Mouse (Mus musculus) ES-Bruce4 (cell line): ENCODE measurements around the gene Mep1a. TPM values are rescaled to one million over a fixed set of nuclear protein-coding genes. Genes with fewer than 3 reads are reported as not detected.
"Not testable (repeated sequence)": the region's sequence is repeated elsewhere in the genome, so short reads cannot be mapped to it uniquely, and the experiment has no call there.

Experiments used
- H3K27ac ChIP-seq: 2 replicates; pipeline ENCODE4 v1.5.1; 2012; ENCODE audit warnings: low read length, inconsistent platforms; ENCODE audit not compliant: insufficient read depth
- H3K27me3 ChIP-seq: 2 replicates; pipeline ENCODE4 v1.6.1; 2012; ENCODE audit warnings: mild to moderate bottlenecking, low read length, inconsistent platforms; ENCODE audit not compliant: control insufficient read depth, poor library complexity, insufficient read depth, severe bottlenecking
- H3K36me3 ChIP-seq: 2 replicates; pipeline ENCODE4 v1.6.1; 2012; ENCODE audit warnings: inconsistent platforms, mild to moderate bottlenecking, low read length, moderate library complexity; ENCODE audit not compliant: control insufficient read depth, poor library complexity, insufficient read depth, severe bottlenecking
- H3K4me1 ChIP-seq: one replicate; pipeline ENCODE4 v1.8.1; 2011; ENCODE audit warnings: low read length; ENCODE audit not compliant: control insufficient read depth, insufficient read depth
- H3K4me3 ChIP-seq: 2 replicates; pipeline ENCODE4 v1.5.1; 2011; ENCODE audit warnings: low read depth, mild to moderate bottlenecking, low read length
- H3K9ac ChIP-seq: 2 replicates; pipeline ENCODE4 v1.6.1; 2012; ENCODE audit warnings: low read depth, mild to moderate bottlenecking, inconsistent platforms; ENCODE audit not compliant: poor library complexity, severe bottlenecking
- H3K9me3 ChIP-seq: replicated peaks from 2 replicates; pipeline ENCODE4 v1.6.1; 2012; ENCODE audit warnings: mild to moderate bottlenecking, low read length, inconsistent platforms; ENCODE audit not compliant: control insufficient read depth, poor library complexity, insufficient read depth, severe bottlenecking
- CTCF ChIP-seq: IDR thresholded peaks from one replicate; pipeline ENCODE4 v1.8.1; 2011; ENCODE audit warnings: low read depth, low read length
- EP300 ChIP-seq: IDR thresholded peaks from 2 replicates; pipeline ENCODE4 v1.6.1; 2011; ENCODE audit warnings: low read depth, low read length; ENCODE audit not compliant: insufficient read depth
- POLR2A ChIP-seq: IDR thresholded peaks from one replicate; pipeline ENCODE4 v1.8.1; 2011; ENCODE audit warnings: low read length; ENCODE audit not compliant: insufficient read depth
- polyA plus RNA-seq: library from polyadenylated mRNA; stranded (reverse); fragments of >200 nt; gene quantifications from 2 replicates; pipeline ENCODE4 v1.2.4, GENCODE M21; 2011; ENCODE audit warnings: low read depth; ENCODE audit not compliant: missing spikeins, insufficient read depth, insufficient read length

The Mep1a gene
- polyA plus RNA-seq, 1 experiment: not detected

DNA sequence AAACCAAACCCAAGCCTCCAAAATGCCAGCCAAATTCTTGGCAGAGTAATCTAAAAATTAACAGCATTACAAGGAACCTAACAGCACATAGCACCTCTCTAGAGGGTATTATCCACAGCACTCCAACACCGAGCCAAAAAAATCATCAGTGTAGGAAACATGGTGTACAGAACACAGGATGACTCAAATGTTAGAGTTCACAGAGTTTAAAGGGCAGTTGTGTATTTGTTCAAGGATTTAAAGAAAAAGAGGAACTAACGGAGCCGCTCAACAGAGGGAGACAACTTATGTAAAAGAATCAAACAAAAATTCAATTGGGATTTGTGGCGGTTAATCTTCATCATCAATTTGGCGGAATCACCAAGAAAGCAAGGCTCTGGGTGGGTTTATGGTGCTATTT, 7.1 kb downstream of the Mep1a start:
- Histone ChIP-seq H3K27ac (no peak overlapping the region), H3K27me3 (no peaks in the 10 kb centered on the region), H3K4me1 (no peaks in the 10 kb centered on the region), H3K9ac (no peak overlapping the region), H3K4me3 (no peak overlapping the region), H3K9me3 (peaks cover 4% of the 10 kb centered on the region; the same call in 1 of the 2 replicates), H3K36me3 (no peaks in the 10 kb centered on the region)
- TF ChIP-seq CTCF: no peak

DNA sequence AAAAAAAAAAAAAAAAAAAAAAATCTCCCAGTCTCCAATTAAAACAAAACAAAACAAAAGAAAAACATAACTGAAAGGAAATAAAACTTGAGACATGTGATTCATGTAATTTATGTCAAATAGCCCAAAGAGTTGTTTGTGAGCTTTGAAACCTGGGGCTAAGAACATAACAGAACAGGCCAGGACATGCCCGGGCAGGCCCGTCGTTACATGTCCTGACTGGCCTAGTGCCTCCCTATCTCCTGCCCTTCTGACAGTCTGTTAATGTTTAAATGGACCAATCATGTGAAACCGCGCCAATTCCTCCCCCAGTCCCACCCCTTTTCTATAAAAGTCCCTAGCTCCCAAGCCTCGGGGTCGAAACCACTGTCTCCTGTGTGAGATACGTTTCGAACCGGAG, 12.2 kb downstream of the Mep1a start:
- not testable (repeated sequence) for H3K4me3 ChIP-seq, H3K9ac ChIP-seq, H3K27me3 ChIP-seq, H3K36me3 ChIP-seq, H3K9me3 ChIP-seq, H3K4me1 ChIP-seq, H3K27ac ChIP-seq

DNA sequence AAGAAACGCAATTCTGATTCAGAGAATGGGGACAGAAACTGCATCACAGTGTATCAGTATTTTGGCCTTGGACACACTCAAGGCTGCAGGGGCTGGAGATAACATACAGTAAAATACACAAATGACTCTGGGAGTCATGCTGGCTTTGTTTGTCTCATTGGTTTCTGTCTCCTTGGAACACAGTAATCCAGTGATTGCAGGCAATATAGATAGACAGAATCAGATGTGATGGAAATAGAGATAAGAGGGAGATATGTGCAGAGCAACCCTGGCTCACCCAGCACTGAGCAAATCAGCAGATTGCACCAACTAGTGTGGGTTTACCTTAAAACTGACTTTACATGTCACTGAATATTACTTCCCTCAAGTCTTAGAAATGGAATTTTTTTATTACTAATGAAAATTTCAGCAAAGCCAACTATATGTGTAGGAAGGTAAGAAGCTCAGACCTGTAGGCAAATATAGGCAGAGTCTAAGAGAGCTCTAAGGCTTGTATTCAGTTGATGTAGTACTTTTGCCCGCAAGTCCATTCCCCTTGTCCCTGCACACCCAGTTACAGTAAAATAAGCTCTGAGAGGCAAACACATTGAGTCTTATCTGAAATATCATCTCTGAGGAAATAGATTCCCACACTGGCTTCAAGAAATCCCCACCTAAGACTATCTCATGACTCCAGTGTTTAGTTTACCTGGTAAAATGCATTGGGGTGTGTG, 14.0 kb downstream of the Mep1a start:
- Histone ChIP-seq H3K27ac (no peak overlapping the region), H3K4me1 (no peaks in the 10 kb centered on the region), H3K4me3 (no peak overlapping the region), H3K27me3 (no peaks in the 10 kb centered on the region), H3K9ac (no peak overlapping the region), H3K9me3 (peaks cover 4% of the 10 kb centered on the region; the same call in 1 of the 2 replicates), H3K36me3 (no peaks in the 10 kb centered on the region)
- TF ChIP-seq POLR2A (no peak), EP300 (no peak)

DNA sequence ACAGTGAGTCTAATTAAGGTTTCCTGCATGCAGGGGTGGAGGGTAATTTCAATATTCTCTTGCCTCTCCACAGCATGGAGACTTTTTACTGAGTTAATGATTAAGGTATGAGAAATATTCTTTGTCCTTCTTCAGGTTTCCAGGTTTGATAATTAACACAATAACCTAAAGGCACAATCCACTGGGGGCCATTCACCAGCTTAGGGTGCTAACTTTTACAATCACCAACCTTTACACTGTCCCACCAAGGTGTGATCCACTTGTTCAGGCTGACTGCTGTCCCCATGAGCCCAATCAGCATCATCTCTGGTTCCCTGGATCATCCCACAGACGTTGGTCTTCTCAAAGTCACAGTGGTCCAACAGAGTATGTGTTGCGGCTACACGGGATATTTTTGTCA, 16.6 kb downstream of the Mep1a start:
- no peak overlapping the region for H3K9ac ChIP-seq
- H3K27me3 ChIP-seq: no peaks in the 10 kb centered on the region
- no peaks in the 10 kb centered on the region for H3K36me3 ChIP-seq
- 0 out of 2 replicates have a peak, but pooled peaks cover under 1% of the 10 kb centered on the region for H3K9me3 ChIP-seq
- H3K4me3 ChIP-seq: no peak overlapping the region
- TF ChIP-seq POLR2A: no peak
- no peak for TF ChIP-seq CTCF
- TF ChIP-seq EP300: no peak
- H3K4me1 ChIP-seq: no peaks in the 10 kb centered on the region
- no peak overlapping the region for H3K27ac ChIP-seq

DNA sequence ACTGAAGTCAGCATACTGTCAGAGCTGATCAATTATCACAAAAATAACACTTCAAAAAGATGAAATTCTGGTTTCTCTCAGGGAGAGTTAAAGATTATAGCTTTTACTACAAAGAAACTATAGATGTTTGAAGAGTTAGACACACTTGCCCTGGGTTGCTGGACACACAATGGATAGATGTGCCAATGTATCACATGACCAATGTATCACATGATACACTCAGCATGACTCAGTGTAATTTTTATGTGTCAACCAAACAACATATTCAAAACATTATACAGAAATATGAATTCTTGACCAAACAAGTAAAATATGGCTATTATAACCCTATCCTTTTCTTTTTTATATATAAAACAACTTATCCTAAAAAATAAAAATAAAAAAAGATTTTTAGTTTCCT, 25.0 kb downstream of the Mep1a start:
- no peaks in the 10 kb centered on the region for H3K36me3 ChIP-seq
- no peaks in the 10 kb centered on the region for H3K4me1 ChIP-seq
- no peak for TF ChIP-seq EP300
- no peak for TF ChIP-seq POLR2A
- TF ChIP-seq CTCF: no peak
- no peaks in the 10 kb centered on the region for H3K27me3 ChIP-seq
- H3K9me3 ChIP-seq: no peaks in the 10 kb centered on the region
- no peak overlapping the region for H3K27ac ChIP-seq
- H3K9ac ChIP-seq: no peak overlapping the region
- no peak overlapping the region for H3K4me3 ChIP-seq

DNA sequence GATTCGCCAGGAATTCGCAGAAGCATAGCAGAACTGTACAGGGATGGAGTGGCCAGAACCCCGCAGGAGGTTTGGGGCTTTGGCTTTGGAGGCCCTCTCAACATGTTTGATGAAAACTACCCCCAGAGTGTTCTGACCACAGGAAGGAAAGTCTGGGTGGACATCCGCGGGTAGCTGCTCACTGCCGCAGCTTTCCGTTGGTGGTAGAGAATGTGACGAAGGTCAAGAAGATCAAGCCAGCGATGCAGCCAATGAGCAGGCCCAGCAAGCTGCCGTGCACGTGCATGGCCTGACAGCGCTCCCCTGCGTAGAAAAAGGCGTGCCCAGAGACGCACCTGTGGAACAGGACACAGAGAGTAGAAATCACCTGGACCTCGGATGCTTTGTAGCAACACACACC, 27.8 kb downstream of the Mep1a start:
- TF ChIP-seq POLR2A (no peak), EP300 (no peak), CTCF (no peak)
- Histone ChIP-seq H3K4me1 (no peaks in the 10 kb centered on the region), H3K9ac (no peak overlapping the region), H3K27me3 (no peaks in the 10 kb centered on the region), H3K36me3 (no peaks in the 10 kb centered on the region), H3K9me3 (no peaks in the 10 kb centered on the region), H3K27ac (no peak overlapping the region), H3K4me3 (no peak overlapping the region)
